Mouse (Mus musculus): ENCODE measurements around the gene Cd28. TPM values are rescaled to one million over a fixed set of nuclear protein-coding genes. Genes with fewer than 3 reads are reported as not detected.
"Not testable (repeated sequence)": the region's sequence is repeated elsewhere in the genome, so short reads cannot be mapped to it uniquely, and the experiment has no call there.

Cd28 gene
- total RNA-seq, 2 experiments from 2014 or later: 0.30 to 0.80 TPM

DNA sequence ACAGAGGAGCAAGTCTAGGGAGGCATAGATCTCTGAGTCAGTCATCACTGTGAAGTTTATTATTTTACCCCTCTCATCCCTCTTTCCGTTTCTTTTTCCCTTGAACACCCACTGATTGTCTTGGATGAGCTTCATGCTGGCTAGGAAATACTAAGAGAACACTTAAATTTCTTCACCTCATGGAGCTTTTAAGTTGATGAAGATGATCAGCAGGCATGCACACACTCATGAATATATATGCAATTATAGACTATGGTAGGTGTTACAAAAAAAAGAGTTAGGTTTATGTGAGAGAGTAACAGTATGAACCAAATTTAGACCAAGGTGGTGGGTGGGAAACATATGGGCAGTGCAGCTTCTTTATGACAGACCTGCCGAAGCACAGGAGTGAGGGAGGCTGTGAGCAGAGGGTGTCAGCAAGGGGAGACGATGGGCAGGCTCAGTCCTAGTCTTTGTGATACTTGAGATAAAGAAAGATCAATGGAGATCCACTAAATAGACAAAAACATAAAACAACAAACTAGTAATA lies 79.1 kb downstream of the Cd28 start:
- no peak for DNase-seq (ENCODE audit: low spot score in 2 of 2)

DNA sequence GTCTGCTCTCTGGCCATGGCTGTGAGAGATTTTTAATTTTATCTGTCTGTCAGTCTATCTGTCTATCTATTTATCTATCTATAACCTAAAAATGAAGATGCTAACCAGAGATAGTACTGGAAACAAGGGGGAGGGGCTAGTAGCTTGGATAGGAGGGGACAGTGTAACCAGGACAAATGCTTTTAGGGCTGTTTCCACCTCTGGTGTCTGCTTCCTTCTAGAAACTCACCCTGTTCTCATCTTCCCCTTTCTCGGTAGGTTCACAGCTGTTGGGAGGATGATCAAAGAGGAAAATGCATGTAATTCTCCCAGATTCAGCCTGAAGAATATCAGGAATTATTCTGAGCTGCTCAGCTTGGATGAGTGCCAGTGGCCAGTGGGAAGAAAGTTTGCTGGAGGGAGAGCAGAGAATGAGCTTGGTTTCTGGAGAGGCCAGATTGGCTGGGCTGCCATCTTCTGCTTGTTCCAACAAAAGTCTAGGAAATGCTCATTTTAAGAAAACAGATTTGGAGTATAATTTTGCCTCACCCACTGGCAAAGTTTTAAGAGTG lies 83.3 kb downstream of the Cd28 start:
- no peak for DNase-seq (ENCODE audit: low spot score in 2 of 2)

DNA sequence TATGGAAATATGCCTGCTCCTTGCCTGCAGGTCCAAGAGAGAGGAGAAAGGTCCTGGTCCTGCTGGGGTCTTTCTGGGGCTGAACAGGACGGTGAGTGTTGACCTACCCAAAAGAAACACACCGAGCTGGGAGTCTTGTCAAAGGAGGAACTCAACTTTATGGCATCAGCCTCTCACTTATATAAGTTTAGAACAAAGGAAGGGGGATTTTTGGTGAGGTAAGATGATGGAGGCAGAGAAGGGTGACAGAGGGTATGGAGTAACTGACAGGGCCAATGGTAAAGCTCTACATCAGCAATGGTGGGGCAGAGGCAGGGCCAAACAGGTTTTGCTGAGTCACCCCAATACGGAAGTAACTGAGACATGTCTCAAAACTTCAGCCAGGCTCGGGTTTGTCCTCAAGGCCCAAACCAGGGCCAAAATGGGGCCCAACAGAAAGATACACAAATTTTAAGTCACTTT lies 84.6 kb downstream of the Cd28 start:
- DNase-seq (ENCODE audit: low spot score in 2 of 2): no peak

DNA sequence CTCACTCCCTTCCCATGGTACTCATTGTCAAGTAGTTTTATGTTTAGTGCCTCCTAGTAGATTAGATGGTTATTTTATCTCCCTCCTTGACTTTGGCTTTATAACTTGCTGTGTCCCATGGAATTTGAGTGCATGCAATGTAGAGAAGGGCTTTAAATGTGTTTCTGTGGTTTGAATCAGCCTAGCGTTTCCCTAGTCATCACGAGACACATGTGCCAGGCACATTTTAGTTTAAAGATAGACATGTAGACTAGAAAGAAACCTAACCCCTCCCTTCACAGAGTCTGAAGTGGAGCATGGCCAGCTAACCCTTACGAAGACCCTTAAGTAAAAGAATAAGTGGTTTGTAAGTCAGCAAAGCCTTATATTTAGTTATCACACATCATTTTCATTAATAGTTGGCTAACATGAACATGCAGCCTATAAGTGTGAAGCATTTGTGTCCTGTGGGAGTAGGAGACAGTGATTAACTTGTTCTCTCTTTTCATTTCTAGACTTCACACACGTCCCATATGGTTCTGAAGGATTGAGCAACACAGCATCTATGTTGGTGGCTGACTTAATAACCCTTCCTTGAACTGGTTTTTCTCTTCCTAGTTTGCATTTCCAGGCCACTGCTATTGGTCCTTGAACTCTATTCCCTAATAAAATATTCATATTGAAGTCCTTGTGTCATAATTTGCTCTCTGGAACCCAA lies 86.7 kb downstream of the Cd28 start:
- DNase-seq (ENCODE audit: low spot score in 2 of 2): no peak

DNA sequence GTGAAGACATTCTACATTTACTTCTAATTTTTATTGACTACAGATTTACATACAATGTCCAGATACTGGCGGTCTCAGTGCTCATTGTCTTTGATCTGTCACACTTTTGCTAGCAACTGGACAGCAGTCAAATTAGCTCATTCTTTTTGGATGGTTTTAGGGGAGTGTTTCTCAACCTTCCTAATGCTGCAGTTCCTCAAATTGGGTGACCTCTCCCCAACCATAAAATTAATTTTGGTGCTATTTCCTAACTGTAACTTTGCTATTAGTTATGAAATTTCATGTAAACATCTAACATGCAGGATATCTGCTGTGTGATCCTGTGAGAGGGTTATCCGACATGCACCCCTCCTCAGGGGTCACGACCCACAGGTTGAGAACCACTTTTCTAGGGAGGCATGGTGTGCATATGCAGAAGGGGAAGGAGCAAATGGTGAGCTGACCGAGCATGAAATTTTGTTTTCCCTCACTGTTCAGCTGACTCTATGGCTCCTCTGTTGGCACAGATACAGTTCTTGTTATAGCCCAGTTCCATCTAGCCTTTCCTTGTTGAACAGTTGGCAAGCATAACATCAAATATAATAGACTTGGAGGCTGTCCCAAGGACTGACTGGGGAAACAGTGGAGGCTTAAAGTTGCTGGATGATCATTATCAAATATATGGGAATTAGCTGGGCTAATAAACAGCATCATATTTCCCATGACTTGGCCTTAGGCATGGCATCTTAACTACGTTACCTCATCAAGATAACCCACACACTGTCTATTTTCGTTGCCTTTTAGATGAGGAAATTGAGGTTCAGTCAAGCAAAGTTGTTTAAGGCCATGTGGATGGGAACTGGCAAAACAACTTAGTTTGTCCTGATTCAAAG lies 87.5 kb downstream of the Cd28 start:
- no peak for DNase-seq (ENCODE audit: low spot score in 2 of 2)

DNA sequence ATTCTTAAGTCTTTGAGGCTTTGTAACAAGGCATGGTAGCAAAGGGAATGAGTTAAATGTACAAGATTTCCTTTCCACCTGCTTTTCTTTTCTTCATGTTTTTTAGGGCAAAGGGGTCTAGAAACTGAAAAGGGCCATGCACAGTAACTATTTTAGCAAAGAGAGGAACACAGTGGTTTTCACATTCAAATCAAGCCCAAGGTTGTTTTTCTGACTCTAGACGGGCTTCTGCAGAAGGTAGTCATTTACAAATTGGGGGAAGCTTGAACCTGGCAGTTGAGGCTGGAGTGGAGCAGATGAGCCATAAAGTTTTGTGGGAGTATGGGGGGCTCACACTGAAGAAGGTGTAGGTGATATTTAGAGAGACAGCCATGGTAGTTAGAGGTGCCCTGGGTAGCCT lies 88.6 kb downstream of the Cd28 start:
- no peak for DNase-seq (ENCODE audit: low spot score in 2 of 2)

DNA sequence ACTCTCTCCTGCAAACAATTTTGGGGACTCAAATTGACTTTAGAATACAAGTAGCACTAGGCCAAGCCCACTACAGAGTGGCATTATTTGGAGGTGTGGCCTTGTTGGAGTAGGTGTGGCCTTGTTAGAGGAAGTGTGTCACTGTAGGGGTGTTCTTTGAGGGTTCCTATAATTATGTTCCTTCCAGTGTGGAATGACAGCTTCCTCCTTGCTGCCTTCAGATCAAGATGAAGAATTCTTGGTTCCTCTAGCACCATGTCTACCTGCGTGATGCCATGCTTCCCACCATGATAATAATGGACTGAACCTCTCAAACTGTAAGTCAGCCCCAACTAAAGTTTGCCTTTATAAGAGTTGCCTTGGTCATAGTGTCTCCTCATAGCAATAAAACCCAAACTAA lies 91.1 kb downstream of the Cd28 start:
- no peak for DNase-seq (ENCODE audit: low spot score in 2 of 2)

DNA sequence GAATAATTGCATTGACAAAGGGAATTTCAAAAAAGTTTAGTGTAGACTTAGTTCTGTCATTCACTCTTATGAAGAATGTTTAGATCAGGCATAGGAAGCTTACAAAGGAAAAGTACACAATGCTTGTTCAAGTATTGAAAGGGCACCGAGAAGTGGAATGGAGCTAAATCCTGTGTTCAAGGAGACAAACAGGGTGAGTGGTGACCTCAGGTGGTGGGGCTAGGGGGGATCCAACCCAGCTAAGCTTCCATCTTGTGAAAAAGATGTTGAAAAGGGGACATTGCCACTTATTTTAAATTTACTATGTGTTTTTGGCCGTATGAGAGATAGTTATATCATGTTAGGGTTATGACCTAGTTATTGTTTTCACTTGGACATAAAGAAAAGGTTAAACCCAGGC lies 91.9 kb downstream of the Cd28 start:
- DNase-seq (ENCODE audit: low spot score in 2 of 2): no peak

DNA sequence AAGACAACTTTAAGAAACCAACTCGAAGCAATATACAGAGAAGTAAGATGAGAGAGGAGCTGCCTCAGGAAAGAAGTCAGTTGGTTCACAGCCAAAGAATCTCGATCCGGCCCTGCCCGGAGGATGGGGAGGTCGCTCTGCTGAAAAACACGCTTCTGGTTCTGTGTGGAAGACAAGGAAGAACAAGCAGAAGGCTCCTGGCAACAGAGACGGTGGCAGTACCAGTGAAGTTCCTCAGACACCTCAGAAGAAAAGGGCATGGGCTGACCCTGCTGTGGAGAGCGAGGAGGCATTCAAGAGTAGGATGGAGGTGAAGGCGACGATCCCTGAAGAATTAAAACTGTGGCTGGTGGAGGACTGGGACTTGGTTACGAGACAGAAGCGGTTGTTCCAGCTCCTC lies 92.6 kb downstream of the Cd28 start:
- DNase-seq (ENCODE audit: low spot score in 2 of 2): no peak

DNA sequence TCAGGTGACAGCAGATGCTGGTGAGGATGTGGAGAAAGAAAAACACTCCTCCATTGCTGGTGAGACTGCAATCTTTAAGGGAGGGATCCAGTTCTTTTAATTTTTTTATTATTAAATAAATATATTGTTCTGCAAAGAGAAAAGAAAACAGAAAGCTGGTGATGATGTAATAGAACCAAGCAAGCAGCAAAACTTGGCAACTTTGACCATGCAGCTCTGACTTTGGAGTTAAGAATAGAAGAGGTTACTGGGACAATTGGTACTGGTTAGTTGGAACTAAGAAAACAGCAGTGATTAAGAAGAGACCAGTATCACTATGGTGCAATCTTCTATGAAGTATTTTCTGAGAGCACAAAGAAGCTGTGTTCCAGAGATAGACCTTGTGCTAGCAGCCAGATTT lies 94.2 kb downstream of the Cd28 start:
- no peak for DNase-seq (ENCODE audit: low spot score in 2 of 2)

DNA sequence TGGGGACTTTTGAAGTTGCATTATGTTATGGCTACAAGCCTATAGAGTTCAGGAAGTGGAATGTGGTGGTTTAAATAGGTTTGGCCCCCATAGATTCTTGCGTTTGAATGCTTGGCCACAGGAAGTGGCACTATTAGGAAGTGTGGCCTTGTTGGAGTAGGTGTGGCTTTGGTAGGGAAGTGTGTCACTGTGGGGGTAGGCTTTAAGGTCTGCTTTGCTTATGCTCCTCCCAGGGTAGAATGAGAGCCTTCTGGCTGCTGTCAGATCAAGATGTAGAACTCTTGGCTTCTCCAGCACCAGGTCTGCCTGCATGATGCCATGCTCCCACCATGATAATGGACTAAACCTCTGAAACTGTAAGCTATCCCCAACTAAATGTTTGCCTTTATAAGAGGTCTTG lies 95.4 kb downstream of the Cd28 start:
- DNase-seq (ENCODE audit: low spot score in 2 of 2): no peak

DNA sequence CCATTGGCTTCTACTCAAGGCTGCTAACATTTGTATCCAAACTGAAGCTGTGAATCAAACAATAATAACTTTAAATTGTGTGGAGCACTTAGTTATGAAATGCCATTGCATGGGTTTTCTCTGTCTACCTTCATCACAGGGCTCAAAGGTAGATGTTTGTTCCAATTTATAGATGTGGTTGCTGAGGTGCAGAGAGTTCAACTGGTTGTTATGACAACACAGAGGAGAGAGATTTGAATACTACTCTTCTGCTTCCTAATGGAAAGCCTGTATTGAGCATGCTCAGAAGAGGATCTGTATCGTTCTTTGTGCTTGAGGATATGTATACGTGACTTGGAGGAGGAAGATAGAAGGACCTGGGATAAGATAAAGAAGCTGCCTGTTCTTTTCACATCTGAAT lies 96.8 kb downstream of the Cd28 start:
- DNase-seq (ENCODE audit: low spot score in 2 of 2): no peak

DNA sequence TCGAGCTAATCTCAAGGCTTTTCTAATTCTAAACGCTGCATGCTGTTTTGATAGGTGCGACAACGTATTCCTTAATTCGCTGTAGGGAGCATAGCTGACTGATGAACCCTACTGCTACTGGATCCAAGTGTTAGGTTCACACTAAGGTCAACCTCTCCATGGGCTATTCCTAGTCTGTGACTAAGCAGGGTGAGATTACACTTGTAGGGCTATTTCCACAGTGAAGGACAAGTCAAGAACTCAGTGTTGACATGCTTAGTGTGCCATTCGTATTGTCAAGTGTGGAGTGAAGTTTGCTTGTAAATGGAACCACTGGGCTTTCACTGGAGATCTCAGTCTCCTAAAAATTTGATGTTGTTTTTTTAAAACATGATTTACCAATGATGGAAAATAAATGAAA lies 99.3 kb downstream of the Cd28 start:
- DNase-seq (ENCODE audit: low spot score in 2 of 2): no peak

DNA sequence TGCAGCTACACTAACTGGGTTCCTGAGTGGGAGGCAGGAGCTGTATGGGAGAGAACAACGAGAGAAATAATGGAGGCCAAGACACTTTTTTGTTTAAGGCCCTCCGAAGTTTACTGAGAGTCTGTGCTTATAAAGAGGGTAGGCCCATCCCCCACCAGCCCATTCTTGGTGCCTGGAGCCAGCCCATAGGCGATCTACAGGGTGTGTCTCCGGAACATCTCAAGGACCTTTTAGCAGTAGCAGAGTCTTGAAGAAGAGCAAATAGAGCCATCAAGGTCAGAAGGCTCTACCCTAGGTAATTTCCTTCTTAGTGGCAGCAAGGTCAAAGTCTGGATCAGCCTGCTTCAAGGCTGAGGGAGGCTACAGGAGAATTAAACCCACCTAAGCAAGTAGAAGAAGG lies 101.9 kb downstream of the Cd28 start:
- not testable (repeated sequence) for DNase-seq (ENCODE audit: low spot score in 2 of 2)

DNA sequence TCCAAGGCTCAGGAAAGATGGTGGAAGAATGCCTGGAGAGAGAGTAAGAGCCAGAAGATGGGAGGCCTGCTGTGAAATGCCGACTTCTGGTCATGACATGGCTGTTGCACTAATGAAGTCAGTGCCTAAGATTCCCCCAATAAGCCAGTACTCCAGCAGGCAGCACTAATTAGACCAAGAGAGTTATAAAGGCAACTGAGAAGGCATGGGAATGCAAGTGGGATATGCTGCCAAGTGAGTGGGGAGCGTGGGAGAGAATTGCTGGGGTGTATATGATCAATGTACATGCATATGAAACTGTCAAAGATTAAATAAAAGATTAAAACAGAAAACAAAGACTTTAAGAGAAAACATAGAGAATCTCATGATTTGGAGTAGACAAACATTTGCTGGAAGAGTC lies 103.4 kb downstream of the Cd28 start:
- no peak for DNase-seq (ENCODE audit: low spot score in 2 of 2)

DNA sequence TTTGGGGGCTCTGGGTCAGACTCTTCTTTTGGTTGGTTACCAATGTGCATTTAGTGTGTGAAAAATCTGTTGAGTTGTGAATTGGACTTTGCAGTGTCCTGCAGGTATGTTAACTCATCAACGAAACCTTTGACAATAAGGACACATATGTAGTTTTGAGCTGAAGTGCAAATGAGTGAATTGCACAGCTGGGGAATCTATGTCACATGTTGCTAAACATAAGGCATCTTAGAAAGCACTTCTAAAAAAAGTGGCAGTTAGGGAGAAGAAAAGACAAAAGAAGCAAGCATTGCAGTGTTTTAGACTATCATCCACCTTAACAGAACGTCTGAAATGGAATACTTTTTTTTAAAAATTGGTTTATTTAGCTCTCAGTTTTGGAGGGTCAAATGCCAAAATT lies 104.4 kb downstream of the Cd28 start:
- no peak for DNase-seq (ENCODE audit: low spot score in 2 of 2)

DNA sequence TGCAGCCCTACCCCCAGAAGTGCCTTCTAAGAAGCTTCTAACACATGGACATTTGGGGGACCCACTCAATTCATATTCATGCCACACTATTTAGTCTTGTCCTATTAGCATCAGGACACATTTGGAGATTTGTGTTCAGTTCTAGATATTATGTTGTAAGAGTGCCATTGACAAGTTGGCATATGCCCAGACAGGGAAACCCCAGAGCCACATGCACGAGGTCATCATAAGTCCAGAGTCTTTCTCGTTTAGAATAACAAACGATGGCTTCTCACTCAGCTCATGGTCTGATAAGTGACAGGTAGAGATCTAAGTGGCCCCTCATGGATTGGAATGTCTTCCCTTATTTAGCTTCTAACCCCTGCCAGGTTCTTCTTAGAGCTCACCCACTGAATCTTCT lies 105.0 kb downstream of the Cd28 start:
- no peak for DNase-seq (ENCODE audit: low spot score in 2 of 2)

Other genes starting within 250 kb of the Cd28 start
- 100 to 1,000 TPM; 141 to 212 TPM for gene Raph1, start 149.7 kb upstream of the Cd28 start, total RNA-seq (2021)
- not detected for gene Ctla4, start 170.2 kb downstream of the Cd28 start, total RNA-seq (2021)